12 mouse cellular contexts compared by ENCODE assay signal in genomic region chr5:104095416-104096077, GRCm38 (mm10). TPM values are rescaled to one million over a fixed set of nuclear protein-coding genes. Genes with fewer than 3 reads are reported as not detected.
DNase-seq lines count a peak whose midpoint lies in the region; ATAC-seq and TF ChIP-seq lines count a peak whose summit lies in the region.
"Had no signal": no experiment of that assay in that cellular context is flagged by ENCODE, and none has a peak within 500 bp of the region (broad histone marks: within the 10 kb centered on the region; RNA-seq: fewer than 3 reads in every experiment).

No protein-coding gene starts in this region.

- no peak for ATAC-seq in hindbrain, postnatal 0 days
- ATAC-seq in hindbrain, embryonic 11.5 days (ENCODE audit: low FRiP score): no peak
- no peak for ATAC-seq in embryonic facial prominence, embryonic 12.5 days (ENCODE audit: insufficient number of reproducible peaks, insufficient read depth, low FRiP score, low TSS enrichment)
- 0 out of 2 replicates have a peak, but pooled peaks have one; percentile 5 for ATAC-seq in intestine, embryonic 14.5 days (replicated peaks; ENCODE audit: low FRiP score, low TSS enrichment, low read depth)
- peak; percentile 18; the same call in 1 of the 2 replicates for ATAC-seq in lung, postnatal 0 days

- no peak for TF ChIP-seq EP300 in lung, postnatal 0 days (IDR thresholded peaks at IDR 0.05)

- peak overlapping the region; percentile 29; the same call in 1 of the 2 replicates for H3K27ac ChIP-seq in hindbrain, postnatal 0 days
- no peak overlapping the region for H3K27ac ChIP-seq in hindbrain, embryonic 11.5 days (ENCODE audit: low read depth, low read length)
- 0 out of 2 replicates have a peak overlapping the region, but pooled peaks have one; percentile 4 for H3K27ac ChIP-seq in embryonic facial prominence, embryonic 12.5 days
- H3K27ac ChIP-seq in intestine, embryonic 14.5 days (ENCODE audit: low read depth): peak overlapping the region; percentile 87
- H3K27ac ChIP-seq in lung, postnatal 0 days (ENCODE audit: low read length): peak overlapping the region; percentile 77

- no peaks in the 10 kb centered on the region for H3K4me1 ChIP-seq in hindbrain, postnatal 0 days (ENCODE audit: insufficient read depth, low read length)
- H3K4me1 ChIP-seq in hindbrain, embryonic 11.5 days (replicated peaks; ENCODE audit: control insufficient read depth, insufficient read depth, low read length): no peaks in the 10 kb centered on the region
- H3K4me1 ChIP-seq in embryonic facial prominence, embryonic 12.5 days: peaks cover 10% of the 10 kb centered on the region; the same call in 1 of the 2 replicates
- H3K4me1 ChIP-seq in intestine, embryonic 14.5 days (replicated peaks; ENCODE audit: control insufficient read depth, insufficient read depth, low read length): peaks cover 13% of the 10 kb centered on the region
- peaks cover 7% of the 10 kb centered on the region; the same call in 1 of the 2 replicates for H3K4me1 ChIP-seq in lung, postnatal 0 days (ENCODE audit: insufficient read depth, low read depth, low read length)

- no peak overlapping the region for H3K4me3 ChIP-seq in hindbrain, postnatal 0 days (ENCODE audit: low read length)
- H3K4me3 ChIP-seq in hindbrain, embryonic 11.5 days (ENCODE audit: low read depth, low read length): no peak overlapping the region
- H3K4me3 ChIP-seq in embryonic facial prominence, embryonic 12.5 days: no peak overlapping the region
- no peak overlapping the region for H3K4me3 ChIP-seq in intestine, embryonic 14.5 days (ENCODE audit: low read depth, low read length)
- no peak overlapping the region for H3K4me3 ChIP-seq in lung, postnatal 0 days (ENCODE audit: low read depth, low read length)
- H3K4me3 ChIP-seq: megakaryocyte, embryonic 14.5 days had no signal

- no peaks in the 10 kb centered on the region for H3K9me3 ChIP-seq in hindbrain, postnatal 0 days (ENCODE audit: low read length)
- H3K9me3 ChIP-seq in hindbrain, embryonic 11.5 days (ENCODE audit: control insufficient read depth, low read length): no peaks in the 10 kb centered on the region
- no peaks in the 10 kb centered on the region for H3K9me3 ChIP-seq in embryonic facial prominence, embryonic 12.5 days
- no peaks in the 10 kb centered on the region for H3K9me3 ChIP-seq in intestine, embryonic 14.5 days (ENCODE audit: control insufficient read depth, low read length)
- H3K9me3 ChIP-seq in lung, postnatal 0 days (ENCODE audit: low read length): no peaks in the 10 kb centered on the region

- no peak overlapping the region for H3K4me2 ChIP-seq in hindbrain, postnatal 0 days (ENCODE audit: low read depth, low read length)
- no peak overlapping the region for H3K4me2 ChIP-seq in hindbrain, embryonic 11.5 days (replicated peaks; ENCODE audit: low read depth, low read length)
- H3K4me2 ChIP-seq in embryonic facial prominence, embryonic 12.5 days (replicated peaks): peak overlapping the region; percentile 0; the same call in 1 of the 2 replicates
- peak overlapping the region; percentile 32 for H3K4me2 ChIP-seq in intestine, embryonic 14.5 days (ENCODE audit: low read length)
- H3K4me2 ChIP-seq in lung, postnatal 0 days (replicated peaks; ENCODE audit: low read depth, low read length): peak overlapping the region; percentile 22; the same call in 1 of the 2 replicates

- TF ChIP-seq CTCF in hindbrain, postnatal 0 days (IDR thresholded peaks at IDR 0.05; ENCODE audit: low read depth): no peak
- no peak for TF ChIP-seq CTCF in lung, postnatal 0 days (IDR thresholded peaks at IDR 0.05)

- no peak for DNase-seq in hindbrain, postnatal 0 days (ENCODE audit: low spot score)
- no peak for DNase-seq in hindbrain, embryonic 11.5 days (ENCODE audit: low spot score)
- no peak for DNase-seq in intestine, embryonic 14.5 days (ENCODE audit: low spot score)
- peak; percentile 47 for DNase-seq in lung, postnatal 0 days (ENCODE audit: low spot score)
- DNase-seq in thymus, postnatal 14 days: no peak
- DNase-seq in right cerebral cortex, postnatal 25 days: no peak
- DNase-seq in frontal cortex, postnatal 25 days (ENCODE audit: low spot score in 2 of 2): no peak
- DNase-seq: thymus, postnatal 25 days had no signal

- 78% methylated on average over 11 of the region's 11 CpGs for WGBS in hindbrain, postnatal 0 days
- 88% methylated on average over 11 of the region's 11 CpGs for WGBS in hindbrain, embryonic 11.5 days
- WGBS in embryonic facial prominence, embryonic 12.5 days: 75% methylated on average over 11 of the region's 11 CpGs
- WGBS in intestine, embryonic 14.5 days: 34% methylated on average over 11 of the region's 11 CpGs
- WGBS in lung, postnatal 0 days: 30% methylated on average over 11 of the region's 11 CpGs

- no peaks in the 10 kb centered on the region for H3K27me3 ChIP-seq in hindbrain, postnatal 0 days (ENCODE audit: insufficient read depth, low read length)
- H3K27me3 ChIP-seq in hindbrain, embryonic 11.5 days (ENCODE audit: control insufficient read depth, insufficient read depth, low read length): no peaks in the 10 kb centered on the region
- no peaks in the 10 kb centered on the region for H3K27me3 ChIP-seq in embryonic facial prominence, embryonic 12.5 days
- no peaks in the 10 kb centered on the region for H3K27me3 ChIP-seq in intestine, embryonic 14.5 days (replicated peaks; ENCODE audit: control insufficient read depth, insufficient read depth, low read length)
- no peaks in the 10 kb centered on the region for H3K27me3 ChIP-seq in lung, postnatal 0 days (replicated peaks; ENCODE audit: insufficient read depth, low read length)

- peaks cover 4% of the 10 kb centered on the region; the same call in 1 of the 2 replicates for H3K36me3 ChIP-seq in hindbrain, postnatal 0 days (ENCODE audit: insufficient read depth, low read length)
- H3K36me3 ChIP-seq in hindbrain, embryonic 11.5 days (ENCODE audit: control insufficient read depth, insufficient read depth, low read length): no peaks in the 10 kb centered on the region
- no peaks in the 10 kb centered on the region for H3K36me3 ChIP-seq in embryonic facial prominence, embryonic 12.5 days
- H3K36me3 ChIP-seq in intestine, embryonic 14.5 days (ENCODE audit: control insufficient read depth, insufficient read depth, low read length): peaks cover 3% of the 10 kb centered on the region; the same call in 1 of the 2 replicates
- 0 out of 2 replicates have a peak, but pooled peaks cover 5% of the 10 kb centered on the region for H3K36me3 ChIP-seq in lung, postnatal 0 days (ENCODE audit: insufficient read depth, low read length)

- no peak overlapping the region for H3K9ac ChIP-seq in hindbrain, postnatal 0 days (replicated peaks; ENCODE audit: low read length)
- H3K9ac ChIP-seq in hindbrain, embryonic 11.5 days (ENCODE audit: low read depth, low read length): no peak overlapping the region
- H3K9ac ChIP-seq in embryonic facial prominence, embryonic 12.5 days: no peak overlapping the region
- H3K9ac ChIP-seq in intestine, embryonic 14.5 days (ENCODE audit: low read length): no peak overlapping the region
- H3K9ac ChIP-seq in lung, postnatal 0 days (replicated peaks; ENCODE audit: low read depth): no peak overlapping the region

RNA-seq across cellular contexts. Expression of gene Sparcl1, which starts 18.0 kb away (rescaled TPM):
- 660 and 723 TPM in 2 replicates for total RNA-seq in hindbrain, postnatal 0 days (2014; rRNA removed)
- 782 and 913 TPM in 2 replicates for polyA plus RNA-seq in hindbrain, postnatal 0 days (2015; fragmentation: Nextera tagmentation; extraction: Ambion mirVana)
- polyA plus RNA-seq in hindbrain, embryonic 11.5 days (2014; fragmentation: Nextera tagmentation; extraction: Ambion mirVana): 61.5 and 61.9 TPM in 2 replicates
- 50.1 and 50.9 TPM in 2 replicates for polyA plus RNA-seq in embryonic facial prominence, embryonic 12.5 days (2016; fragmentation: Nextera tagmentation; extraction: Ambion mirVana)
- polyA plus RNA-seq in intestine, embryonic 14.5 days (2014; fragmentation: Nextera tagmentation; extraction: Ambion mirVana): 183 and 203 TPM in 2 replicates
- 285 and 301 TPM in 2 replicates for polyA plus RNA-seq in lung, postnatal 0 days (2015; fragmentation: Nextera tagmentation; extraction: Ambion mirVana)

RNA-seq across cellular contexts. Expression of gene Gm17660, which starts 18.1 kb away (rescaled TPM):
- total RNA-seq in hindbrain, postnatal 0 days (2014; rRNA removed): 0.58 TPM in 1 of 2 replicates, not detected in the other
- 0.61 TPM in 1 of 2 replicates, not detected in the other for polyA plus RNA-seq in hindbrain, postnatal 0 days (2015; fragmentation: Nextera tagmentation; extraction: Ambion mirVana)
- not detected in 2 replicates for polyA plus RNA-seq in hindbrain, embryonic 11.5 days (2014; fragmentation: Nextera tagmentation; extraction: Ambion mirVana)
- polyA plus RNA-seq in embryonic facial prominence, embryonic 12.5 days (2016; fragmentation: Nextera tagmentation; extraction: Ambion mirVana): not detected in 2 replicates
- polyA plus RNA-seq in intestine, embryonic 14.5 days (2014; fragmentation: Nextera tagmentation; extraction: Ambion mirVana): not detected in 2 replicates
- polyA plus RNA-seq in lung, postnatal 0 days (2015; fragmentation: Nextera tagmentation; extraction: Ambion mirVana): not detected in 2 replicates
- total RNA-seq: heart, postnatal 14 days had no signal
- polyA plus RNA-seq: brain, embryonic 14.5 days had no signal

RNA-seq across cellular contexts. Expression of gene Nudt9, which starts 49.4 kb away (rescaled TPM):
- total RNA-seq in hindbrain, postnatal 0 days (2014; rRNA removed): 54.9 and 59.1 TPM in 2 replicates
- polyA plus RNA-seq in hindbrain, postnatal 0 days (2015; fragmentation: Nextera tagmentation; extraction: Ambion mirVana): 72.6 and 80.2 TPM in 2 replicates
- 65.1 and 68.2 TPM in 2 replicates for polyA plus RNA-seq in hindbrain, embryonic 11.5 days (2014; fragmentation: Nextera tagmentation; extraction: Ambion mirVana)
- polyA plus RNA-seq in embryonic facial prominence, embryonic 12.5 days (2016; fragmentation: Nextera tagmentation; extraction: Ambion mirVana): 69.0 and 76.0 TPM in 2 replicates
- polyA plus RNA-seq in intestine, embryonic 14.5 days (2014; fragmentation: Nextera tagmentation; extraction: Ambion mirVana): 58.5 and 59.4 TPM in 2 replicates
- polyA plus RNA-seq in lung, postnatal 0 days (2015; fragmentation: Nextera tagmentation; extraction: Ambion mirVana): 58.8 and 66.0 TPM in 2 replicates

Comparison
In these comparisons a context has a peak if more than half of its experiments do, and no peak if none do; other contexts are left out.
1. ATAC-seq: peak in intestine, embryonic 14.5 days (single experiment) and lung, postnatal 0 days (single experiment); none in hindbrain, postnatal 0 days (single experiment), hindbrain, embryonic 11.5 days (single experiment) and embryonic facial prominence, embryonic 12.5 days (single experiment).
2. H3K4me2 ChIP-seq: peak in embryonic facial prominence, embryonic 12.5 days (single experiment), intestine, embryonic 14.5 days (single experiment) and lung, postnatal 0 days (single experiment); none in hindbrain, postnatal 0 days (single experiment) and hindbrain, embryonic 11.5 days (single experiment).